ENCODE assay signal across 8 mouse cellular contexts in genomic region chr7:101663514-101664159, GRCm38 (mm10). TPM values are rescaled to one million over a fixed set of nuclear protein-coding genes. Genes with fewer than 3 reads are reported as not detected.
DNase-seq lines count a peak whose midpoint lies in the region; ATAC-seq lines count a peak whose summit lies in the region.

Clpb (plus strand) TSS chr7:101663633.

- no peaks in the 10 kb centered on the region for H3K9me3 ChIP-seq in intestine, embryonic 14.5 days (ENCODE audit: control insufficient read depth, low read length)

- intact Hi-C loops in left cerebral cortex, postnatal 14 days (cut with DNase I): no loop called here

- 2% methylated on average over 49 of the region's 49 CpGs for WGBS in intestine, embryonic 14.5 days

- H3K4me3 ChIP-seq in intestine, embryonic 14.5 days (ENCODE audit: low read depth, low read length): peak within 1 kb of the TSS; percentile 68

- H3K27ac ChIP-seq in intestine, embryonic 14.5 days (ENCODE audit: low read depth): peak within 1 kb of the TSS; percentile 54; the same call in 1 of the 2 replicates

- peaks cover 11% of the 10 kb centered on the region for H3K4me1 ChIP-seq in intestine, embryonic 14.5 days (replicated peaks; ENCODE audit: control insufficient read depth, insufficient read depth, low read length)

- peak within 1 kb of the TSS; percentile 42; the same call in 1 of the 2 replicates for H3K9ac ChIP-seq in intestine, embryonic 14.5 days (ENCODE audit: low read length)

- DNase-seq in adrenal gland, adult 18-20 months (ENCODE audit: low spot score in 2 of 2): peak; percentile 79
- DNase-seq in embryo, embryonic 11 days: peak; percentile 97
- DNase-seq in gastrocnemius, postnatal 25 days: peak; percentile 93
- peak; percentile 91 for DNase-seq in intestine, embryonic 14.5 days (ENCODE audit: low spot score)
- peak; percentile 94 to 97 for DNase-seq in left cerebral cortex, postnatal 14 days (ENCODE audit: low spot score in 2 of 2)
- DNase-seq in mesoderm, embryonic 11.5 days (ENCODE audit: low read depth, low spot score): peak; percentile 97
- DNase-seq in right cerebral cortex, postnatal 36 days (ENCODE audit: low spot score in 2 of 2): peak; percentile 93 to 97
- DNase-seq in yolk sac, embryonic 10.5 days (ENCODE audit: low spot score): peak; percentile 91

- peak; percentile 97 for ATAC-seq in intestine, embryonic 14.5 days (replicated peaks; ENCODE audit: low FRiP score, low TSS enrichment, low read depth)

- H3K4me2 ChIP-seq in intestine, embryonic 14.5 days (ENCODE audit: low read length): peak within 1 kb of the TSS; percentile 52

- H3K36me3 ChIP-seq in intestine, embryonic 14.5 days (ENCODE audit: control insufficient read depth, insufficient read depth, low read length): no peaks in the 10 kb centered on the region

- H3K27me3 ChIP-seq in intestine, embryonic 14.5 days (replicated peaks; ENCODE audit: control insufficient read depth, insufficient read depth, low read length): no peaks in the 10 kb centered on the region

RNA-seq across cellular contexts. Expression of gene Clpb, which starts in this region (rescaled TPM):
- total RNA-seq in adrenal gland, adult 18-20 months (2021): 100 to 1,000 TPM in 1 of 2 experiments, 10 to 100 TPM in 1; 90.8 to 113 TPM
- 10 to 100 TPM; 49.2 to 50.8 TPM for total RNA-seq in gastrocnemius, postnatal 25 days (2021)
- polyA plus RNA-seq in intestine, embryonic 14.5 days (2014; fragmentation: Nextera tagmentation; extraction: Ambion mirVana): 50.8 and 51.1 TPM in 2 replicates
- total RNA-seq in left cerebral cortex, postnatal 14 days (2021): 10 to 100 TPM; 47.6 to 50.4 TPM

Comparison
In these comparisons a context has a peak if more than half of its experiments do, and no peak if none do; other contexts are left out.
1. Peak in every context shown above with its lines: DNase-seq, ATAC-seq, H3K4me3 ChIP-seq and H3K27ac ChIP-seq.